Mouse (Mus musculus) liver, postnatal 0 days (tissue): ENCODE results near the gene Spdye4a. TPM values are rescaled to one million over a fixed set of nuclear protein-coding genes. Genes with fewer than 3 reads are reported as not detected.
A peak's percentile ranks its signal among the peaks of the same experiment; 100 is the strongest.

Experiments used
- ATAC-seq: fragments of 200-750 bp; cut with Nextera tagmentation; 2 replicates; pipeline ENCODE4 v1.8.0; 2017; ENCODE audit warnings: mild to moderate bottlenecking, moderate library complexity
- DNase-seq: peaks from one replicate; pipeline ENCODE4 v3.0.0-alpha.2; 2016
- H3K27ac ChIP-seq: fragments of 300-500 bp; sonication (generic); 2 replicates; pipeline ENCODE4 v1.5.1; 2014; ENCODE audit warnings: antibody characterized with exemption, moderate library complexity, mild to moderate bottlenecking, low read depth
- H3K27me3 ChIP-seq: fragments of 300-500 bp; sonication (generic); 2 replicates; pipeline ENCODE4 v1.6.1; 2014; ENCODE audit warnings: low read length, control low read depth, mixed read lengths; ENCODE audit not compliant: insufficient read depth
- H3K36me3 ChIP-seq: fragments of 300-500 bp; sonication (generic); replicated peaks from 2 replicates; pipeline ENCODE4 v1.6.1; 2014; ENCODE audit warnings: mild to moderate bottlenecking, control low read depth, low read length, moderate library complexity, mixed read lengths; ENCODE audit not compliant: insufficient read depth
- H3K4me1 ChIP-seq: fragments of 300-500 bp; sonication (generic); 2 replicates; pipeline ENCODE4 v1.6.1; 2014; ENCODE audit warnings: antibody characterized with exemption, mild to moderate bottlenecking, control low read depth; ENCODE audit not compliant: insufficient read depth
- H3K4me2 ChIP-seq: fragments of 300-500 bp; sonication (generic); 2 replicates; pipeline ENCODE4 v1.6.1; 2014; ENCODE audit warnings: low read depth, mild to moderate bottlenecking, low read length, moderate library complexity, mixed read lengths
- H3K4me3 ChIP-seq: fragments of 300-500 bp; sonication (generic); 2 replicates; pipeline ENCODE4 v1.5.1; 2014; ENCODE audit warnings: low read depth, low read length
- H3K9ac ChIP-seq: fragments of 300-500 bp; sonication (generic); replicated peaks from 2 replicates; pipeline ENCODE4 v1.6.1; 2014; ENCODE audit warnings: mild to moderate bottlenecking, moderate library complexity
- H3K9me3 ChIP-seq: fragments of 300-500 bp; sonication (generic); 2 replicates; pipeline ENCODE4 v1.6.1; 2016; ENCODE audit warnings: mild to moderate bottlenecking, control low read depth, low read length, mixed read lengths
- CTCF ChIP-seq: sonication (generic); IDR thresholded peaks from 2 replicates; pipeline ENCODE4 v1.5.1; 2016; ENCODE audit warnings: antibody characterized with exemption, low read depth
- EP300 ChIP-seq: IDR thresholded peaks from 2 replicates; pipeline ENCODE4 v1.6.1; 2016; ENCODE audit warnings: antibody characterized with exemption, low read depth, mild to moderate bottlenecking
- WGBS: fragments of 180-500 bp; shearing (Covaris S2); extraction: QIAGEN DNeasy Blood & Tissue Kit; methylation state at CpG from one replicate; pipeline ENCODE4 v1.1.7; 2014; ENCODE audit not compliant: insufficient replicate concordance; 5-methylcytosine and 5-hydroxymethylcytosine counted together
- polyA plus RNA-seq: library from polyadenylated mRNA; unstranded; fragments of >200 nt; fragmentation: Nextera tagmentation; extraction: Ambion mirVana; gene quantifications from 2 replicates; pipeline ENCODE4 v1.2.1, GENCODE M21; 2015

The Spdye4a gene
- polyA plus RNA-seq, 1 experiment from 2014 or later = not detected

DNA sequence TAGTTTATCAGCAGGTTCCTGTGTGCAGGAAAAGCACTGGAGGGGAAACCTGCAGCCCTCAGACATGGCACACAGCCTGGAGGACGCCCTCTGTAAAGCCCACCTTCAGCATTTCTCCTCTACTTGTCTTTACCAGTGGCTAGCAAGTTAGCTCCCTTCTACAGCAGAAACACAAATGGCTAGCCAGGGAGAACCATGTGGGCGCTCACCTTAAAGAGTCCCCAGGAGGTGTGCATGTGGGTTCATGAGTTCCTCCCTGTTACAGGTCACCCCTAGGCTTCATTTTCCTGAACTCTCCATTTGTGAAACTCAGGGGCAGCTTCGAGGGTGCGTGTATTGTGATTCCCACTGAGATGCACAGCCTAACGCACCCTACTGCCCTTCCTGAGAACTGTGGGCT lies 29.1 kb upstream of the Spdye4a start:
- H3K27me3 ChIP-seq = peaks cover 61% of the 10 kb centered on the region

GRCm38 (mm10) chr5:143255131-143255519 lies 28.4 kb upstream of the Spdye4a start:
- H3K36me3 ChIP-seq = 0 out of 2 replicates have a peak, but pooled peaks cover 2% of the 10 kb centered on the region
- no peak overlapping the region for H3K4me3 ChIP-seq
- H3K27ac ChIP-seq = no peak overlapping the region
- DNase-seq (no peak), ATAC-seq (no peak)
- no peaks in the 10 kb centered on the region for H3K9me3 ChIP-seq
- no peak overlapping the region for H3K9ac ChIP-seq
- H3K4me1 ChIP-seq = peaks cover 8% of the 10 kb centered on the region
- TF ChIP-seq CTCF = no peak
- TF ChIP-seq EP300 = no peak
- peaks cover 61% of the 10 kb centered on the region for H3K27me3 ChIP-seq
- H3K4me2 ChIP-seq = no peak overlapping the region
- WGBS = 16% methylated on average over 24 of the region's 24 CpGs

More for the DNA sequence above, 29.1 kb upstream of the Spdye4a start:
- H3K36me3 ChIP-seq = 0 out of 2 replicates have a peak, but pooled peaks cover 2% of the 10 kb centered on the region
- H3K4me3 ChIP-seq = no peak overlapping the region
- no peak overlapping the region for H3K4me2 ChIP-seq
- ATAC-seq = no peak
- DNase-seq = no peak
- TF ChIP-seq CTCF (no peak), EP300 (no peak)
- H3K9me3 ChIP-seq = no peaks in the 10 kb centered on the region
- 72% methylated on average over 5 of the region's 5 CpGs for WGBS
- peaks cover 8% of the 10 kb centered on the region for H3K4me1 ChIP-seq
- H3K9ac ChIP-seq = no peak overlapping the region
- H3K27ac ChIP-seq = no peak overlapping the region

DNA sequence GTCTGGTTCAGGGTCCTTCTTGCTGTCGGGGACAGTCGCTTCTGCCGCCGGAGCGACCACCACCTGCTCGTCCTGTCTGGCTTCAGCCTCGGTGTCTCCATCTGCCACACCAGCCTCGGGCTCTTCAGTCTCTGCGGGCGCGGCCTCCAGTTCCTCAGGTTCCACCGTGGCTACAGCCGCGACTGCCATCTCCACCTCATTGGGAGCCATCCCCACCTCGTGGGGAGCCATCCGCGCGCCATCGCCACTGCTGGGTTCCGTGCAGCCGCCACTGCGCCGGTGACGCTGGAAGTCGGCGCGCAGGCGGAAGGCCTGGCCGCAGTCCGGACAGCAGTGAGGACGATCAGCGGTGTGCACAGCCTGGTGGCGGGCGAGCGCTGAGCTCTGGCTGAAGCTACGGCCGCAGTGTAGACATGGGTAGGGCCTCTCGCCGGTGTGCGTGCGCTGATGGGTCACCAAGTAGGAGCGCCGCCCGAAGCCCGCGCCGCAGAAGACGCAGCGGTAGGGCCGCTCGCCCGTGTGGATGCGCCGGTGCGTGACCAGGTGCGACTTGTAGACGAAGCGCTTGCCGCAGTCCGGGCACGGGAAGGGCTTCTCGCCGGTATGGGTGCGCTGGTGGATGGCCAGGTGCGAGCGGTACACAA lies 27.9 kb upstream of the Spdye4a start:
- peaks cover 8% of the 10 kb centered on the region for H3K4me1 ChIP-seq
- no peak for DNase-seq
- no peaks in the 10 kb centered on the region for H3K9me3 ChIP-seq
- no peak overlapping the region for H3K4me2 ChIP-seq
- TF ChIP-seq CTCF (no peak), EP300 (no peak)
- no peak overlapping the region for H3K9ac ChIP-seq
- no peak; the same call in 1 of the 2 replicates for ATAC-seq
- H3K36me3 ChIP-seq = 0 out of 2 replicates have a peak, but pooled peaks cover 2% of the 10 kb centered on the region
- H3K27me3 ChIP-seq = peaks cover 61% of the 10 kb centered on the region
- 11% methylated on average over 65 of the region's 66 CpGs for WGBS
- no peak overlapping the region for H3K4me3 ChIP-seq
- no peak overlapping the region for H3K27ac ChIP-seq

GRCm38 (mm10) chr5:143253881-143254486 lies 27.3 kb upstream of the Spdye4a start:
- H3K36me3 ChIP-seq = 0 out of 2 replicates have a peak, but pooled peaks cover 2% of the 10 kb centered on the region
- DNase-seq (no peak), ATAC-seq (peak; percentile 27; the same call in 1 of the 2 replicates)
- TF ChIP-seq CTCF (no peak), EP300 (no peak)
- WGBS = 5% methylated on average over 65 of the region's 81 CpGs
- no peaks in the 10 kb centered on the region for H3K9me3 ChIP-seq
- H3K9ac ChIP-seq = no peak overlapping the region
- H3K4me2 ChIP-seq = peak overlapping the region; percentile 58
- peaks cover 8% of the 10 kb centered on the region for H3K4me1 ChIP-seq
- peaks cover 61% of the 10 kb centered on the region for H3K27me3 ChIP-seq
- H3K4me3 ChIP-seq = peak overlapping the region; percentile 32
- no peak overlapping the region for H3K27ac ChIP-seq

GRCm38 (mm10) chr5:143253186-143253880 lies 26.6 kb upstream of the Spdye4a start:
- H3K27ac ChIP-seq = no peak overlapping the region
- no peak overlapping the region for H3K9ac ChIP-seq
- H3K4me1 ChIP-seq = peaks cover 8% of the 10 kb centered on the region
- H3K27me3 ChIP-seq = peaks cover 61% of the 10 kb centered on the region
- no peak for TF ChIP-seq EP300
- TF ChIP-seq CTCF = no peak
- H3K4me2 ChIP-seq = peak overlapping the region; percentile 58
- H3K9me3 ChIP-seq = no peaks in the 10 kb centered on the region
- 0 out of 2 replicates have a peak, but pooled peaks cover 4% of the 10 kb centered on the region for H3K36me3 ChIP-seq
- ATAC-seq (peak; percentile 21; the same call in 1 of the 2 replicates), DNase-seq (no peak)
- WGBS = 3% methylated on average over 102 of the region's 103 CpGs
- H3K4me3 ChIP-seq = peak overlapping the region; percentile 32

- 0 out of 2 replicates have a peak overlapping the region, but pooled peaks have one; percentile 32 for H3K4me3 ChIP-seq
- no peak overlapping the region for H3K9ac ChIP-seq
- peaks cover 8% of the 10 kb centered on the region for H3K4me1 ChIP-seq
- H3K36me3 ChIP-seq = 0 out of 2 replicates have a peak, but pooled peaks cover 4% of the 10 kb centered on the region
- H3K27me3 ChIP-seq = peaks cover 61% of the 10 kb centered on the region
- no peak for TF ChIP-seq EP300
- 14% methylated on average over 18 of the region's 18 CpGs for WGBS
- no peak for ATAC-seq
- no peak for DNase-seq
- H3K4me2 ChIP-seq = no peak overlapping the region
- H3K27ac ChIP-seq = no peak overlapping the region
- no peaks in the 10 kb centered on the region for H3K9me3 ChIP-seq
These were observed 26.1 kb upstream of the Spdye4a start for GRCm38 (mm10) chr5:143252791-143253185.
